Mouse (Mus musculus) megakaryocyte, embryonic 14.5 days (primary cell): ENCODE results near the gene Slc5a4a.

Source experiments
- FLI1 ChIP-seq: IDR thresholded peaks from 2 replicates; pipeline ENCODE4 v1.6.1; 2012; ENCODE audit warnings: low read length, inconsistent platforms, mixed read lengths
- GATA1 ChIP-seq: IDR thresholded peaks from 3 replicates; pipeline ENCODE4 v1.6.1; 2012; ENCODE audit warnings: mixed read lengths, low read length, inconsistent platforms, borderline replicate concordance

DNA sequence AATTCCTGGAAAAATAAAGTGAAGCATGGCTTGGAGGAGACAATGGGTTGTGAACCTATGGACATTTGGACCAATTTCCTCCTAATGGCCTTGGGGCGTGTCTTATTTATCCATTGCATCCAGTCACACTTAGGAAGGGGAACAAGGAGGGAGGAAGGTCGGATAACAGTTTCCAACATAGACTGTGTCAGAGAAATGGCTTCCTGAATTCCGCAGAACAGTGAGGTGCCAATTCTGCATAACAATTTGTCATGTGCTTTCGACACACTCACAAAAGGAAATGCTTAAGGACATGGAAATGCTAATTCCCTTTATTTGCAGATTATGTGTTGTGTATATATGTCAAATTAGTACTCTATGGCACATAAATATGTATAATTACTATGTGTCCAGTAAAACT lies 38.0 kb downstream of the Slc5a4a start:
- TF ChIP-seq GATA1, result no peak
- no peak for TF ChIP-seq FLI1
